Mouse (Mus musculus): ENCODE results near the gene Pds5b. TPM values are rescaled to one million over a fixed set of nuclear protein-coding genes. Genes with fewer than 3 reads are reported as not detected.

Pds5b gene
- polyA plus RNA-seq, 1 experiment = 4.7 TPM

DNA sequence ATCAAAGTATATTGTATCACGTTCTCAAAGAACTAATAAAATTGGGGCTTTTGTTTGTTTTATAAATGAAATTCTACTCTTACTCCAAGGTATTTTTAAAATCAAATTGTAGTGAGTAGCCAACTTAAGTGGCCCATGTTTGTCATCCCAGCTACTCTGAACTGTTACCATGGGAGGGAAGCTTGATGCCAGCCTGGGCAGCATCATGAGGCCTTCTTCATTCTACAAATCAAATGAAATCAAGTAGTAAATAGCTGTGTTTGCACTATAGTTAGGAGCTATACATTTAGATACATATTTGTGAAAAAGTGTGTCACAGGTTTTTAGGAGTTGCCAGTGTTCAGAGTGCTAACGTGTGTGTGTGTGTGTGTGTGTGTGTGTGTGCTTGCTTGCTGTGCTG lies 126.5 kb downstream of the Pds5b start:
- Histone ChIP-seq H3K79me2 (ENCODE audit: control insufficient read depth, insufficient read depth) (no peaks in the 10 kb centered on the region), H3K36me3 (ENCODE audit: control insufficient read depth, insufficient read depth) (peaks cover 19% of the 10 kb centered on the region), H3ac (ENCODE audit: control insufficient read depth, insufficient read length) (no peak overlapping the region), H3K27me3 (ENCODE audit: control insufficient read depth, insufficient read depth, insufficient read length) (no peaks in the 10 kb centered on the region), H3K4me3 (no peak overlapping the region), H3K4me2 (ENCODE audit: low read depth) (no peak overlapping the region)
- TF ChIP-seq E2F4 (IDR thresholded peaks at IDR 0.05; ENCODE audit: insufficient read depth) = no peak

- Histone ChIP-seq H3K27me3 (ENCODE audit: control insufficient read depth, insufficient read depth, insufficient read length) (no peaks in the 10 kb centered on the region), H3K36me3 (ENCODE audit: control insufficient read depth, insufficient read depth) (no peaks in the 10 kb centered on the region), H3ac (ENCODE audit: control insufficient read depth, insufficient read length) (no peak overlapping the region), H3K4me3 (no peak overlapping the region), H3K79me2 (ENCODE audit: control insufficient read depth, insufficient read depth) (no peaks in the 10 kb centered on the region), H3K4me2 (ENCODE audit: low read depth) (no peak overlapping the region)
- TF ChIP-seq E2F4 (IDR thresholded peaks at IDR 0.05; ENCODE audit: insufficient read depth) (no peak), MYOD1 (IDR thresholded peaks at IDR 0.05; ENCODE audit: control insufficient read depth in 1 of 3, insufficient read length in 2 of 3, low read depth in 2 of 3) (no peak), TCF12 (IDR thresholded peaks at IDR 0.05; ENCODE audit: insufficient read depth, poor library complexity, severe bottlenecking) (no peak), CEBPB (IDR thresholded peaks at IDR 0.05; ENCODE audit: insufficient read depth, poor library complexity, severe bottlenecking) (no peak), MAX (IDR thresholded peaks at IDR 0.05; ENCODE audit: low read depth) (no peak)
Observed at GRCm38 (mm10) chr5:150814111-150814990, 140.8 kb downstream of the Pds5b start.

DNA sequence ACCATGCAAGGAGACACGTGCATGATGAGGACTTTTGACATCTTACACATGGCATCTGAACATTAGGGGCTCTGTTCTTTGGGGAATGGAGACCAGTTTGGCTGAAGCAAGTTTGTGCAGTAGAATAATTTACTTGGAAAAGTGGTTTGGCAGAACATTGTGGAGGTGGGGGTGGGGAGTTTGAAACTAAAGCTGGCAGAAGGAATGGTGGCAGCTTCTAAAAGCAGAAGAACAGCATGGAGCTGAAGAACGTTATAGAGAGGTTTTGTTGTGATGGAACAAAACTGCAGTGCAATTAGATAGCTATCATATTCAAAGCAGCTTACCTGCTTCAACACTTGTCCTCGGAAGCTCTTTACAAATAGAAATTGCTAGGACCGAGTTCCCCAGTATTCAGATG lies 141.9 kb downstream of the Pds5b start:
- Histone ChIP-seq H3K27me3 (ENCODE audit: control insufficient read depth, insufficient read depth, insufficient read length) (no peaks in the 10 kb centered on the region), H3K79me2 (ENCODE audit: control insufficient read depth, insufficient read depth) (no peaks in the 10 kb centered on the region), H3K36me3 (ENCODE audit: control insufficient read depth, insufficient read depth) (no peaks in the 10 kb centered on the region), H3K4me2 (ENCODE audit: low read depth) (no peak overlapping the region), H3K4me3 (no peak overlapping the region), H3ac (ENCODE audit: control insufficient read depth, insufficient read length) (no peak overlapping the region)
- TF ChIP-seq CEBPB (IDR thresholded peaks at IDR 0.05; ENCODE audit: insufficient read depth, poor library complexity, severe bottlenecking) (no peak), USF1 (IDR thresholded peaks at IDR 0.05; ENCODE audit: low read depth) (no peak), E2F4 (IDR thresholded peaks at IDR 0.05; ENCODE audit: insufficient read depth) (no peak), TCF3 (IDR thresholded peaks at IDR 0.05; ENCODE audit: insufficient read length, low read depth) (no peak), TCF12 (IDR thresholded peaks at IDR 0.05; ENCODE audit: insufficient read depth, poor library complexity, severe bottlenecking) (no peak), POLR2A (IDR thresholded peaks at IDR 0.05; ENCODE audit: insufficient read length, low read depth) (no peak), REST (IDR thresholded peaks at IDR 0.05; ENCODE audit: insufficient read depth, insufficient read length) (no peak), MAX (IDR thresholded peaks at IDR 0.05; ENCODE audit: low read depth) (no peak), MYOG (IDR thresholded peaks at IDR 0.05; ENCODE audit: control insufficient read depth in 1 of 3, insufficient read depth in 1 of 3, insufficient read length in 2 of 3, low read depth in 2 of 3) (no peak), POLR2AphosphoS2 (IDR thresholded peaks at IDR 0.05; ENCODE audit: insufficient read length, low read depth) (no peak), MYOD1 (IDR thresholded peaks at IDR 0.05; ENCODE audit: control insufficient read depth in 1 of 3, insufficient read length in 2 of 3, low read depth in 2 of 3) (no peak), SRF (IDR thresholded peaks at IDR 0.05; ENCODE audit: control insufficient read depth, insufficient read length, low read depth) (no peak)

DNA sequence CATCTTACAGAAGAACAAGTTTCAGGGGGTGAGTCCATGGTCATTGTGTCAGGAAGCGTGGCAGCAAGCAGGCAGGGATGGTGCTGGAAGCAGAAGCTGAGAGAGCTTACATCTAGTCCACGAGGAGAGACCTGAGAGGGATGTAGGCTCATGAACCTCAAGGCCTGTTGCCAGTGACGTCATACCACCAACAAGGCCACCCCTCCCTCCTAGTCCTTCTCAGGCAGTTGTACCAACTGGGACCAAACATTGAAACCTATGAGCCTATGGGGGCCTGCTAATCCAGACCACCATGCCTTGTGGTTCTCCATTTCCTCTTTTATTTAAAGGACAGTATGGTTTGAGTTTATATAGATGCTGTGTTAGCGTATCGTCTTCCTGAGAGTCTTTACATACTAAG lies 143.2 kb downstream of the Pds5b start:
- Histone ChIP-seq H3K4me3 (no peak overlapping the region), H3ac (ENCODE audit: control insufficient read depth, insufficient read length) (no peak overlapping the region), H3K79me2 (ENCODE audit: control insufficient read depth, insufficient read depth) (no peaks in the 10 kb centered on the region), H3K27me3 (ENCODE audit: control insufficient read depth, insufficient read depth, insufficient read length) (no peaks in the 10 kb centered on the region), H3K4me2 (ENCODE audit: low read depth) (no peak overlapping the region), H3K36me3 (ENCODE audit: control insufficient read depth, insufficient read depth) (no peaks in the 10 kb centered on the region)
- TF ChIP-seq MAX (IDR thresholded peaks at IDR 0.05; ENCODE audit: low read depth) (no peak), MYOG (IDR thresholded peaks at IDR 0.05; ENCODE audit: control insufficient read depth in 1 of 3, insufficient read depth in 1 of 3, insufficient read length in 2 of 3, low read depth in 2 of 3) (no peak), POLR2AphosphoS2 (IDR thresholded peaks at IDR 0.05; ENCODE audit: insufficient read length, low read depth) (no peak), E2F4 (IDR thresholded peaks at IDR 0.05; ENCODE audit: insufficient read depth) (no peak), REST (IDR thresholded peaks at IDR 0.05; ENCODE audit: insufficient read depth, insufficient read length) (no peak), TCF12 (IDR thresholded peaks at IDR 0.05; ENCODE audit: insufficient read depth, poor library complexity, severe bottlenecking) (no peak), USF1 (IDR thresholded peaks at IDR 0.05; ENCODE audit: low read depth) (no peak), SRF (IDR thresholded peaks at IDR 0.05; ENCODE audit: control insufficient read depth, insufficient read length, low read depth) (no peak), POLR2A (IDR thresholded peaks at IDR 0.05; ENCODE audit: insufficient read length, low read depth) (no peak), TCF3 (IDR thresholded peaks at IDR 0.05; ENCODE audit: insufficient read length, low read depth) (no peak), CEBPB (IDR thresholded peaks at IDR 0.05; ENCODE audit: insufficient read depth, poor library complexity, severe bottlenecking) (no peak), MYOD1 (IDR thresholded peaks at IDR 0.05; ENCODE audit: control insufficient read depth in 1 of 3, insufficient read length in 2 of 3, low read depth in 2 of 3) (no peak)

DNA sequence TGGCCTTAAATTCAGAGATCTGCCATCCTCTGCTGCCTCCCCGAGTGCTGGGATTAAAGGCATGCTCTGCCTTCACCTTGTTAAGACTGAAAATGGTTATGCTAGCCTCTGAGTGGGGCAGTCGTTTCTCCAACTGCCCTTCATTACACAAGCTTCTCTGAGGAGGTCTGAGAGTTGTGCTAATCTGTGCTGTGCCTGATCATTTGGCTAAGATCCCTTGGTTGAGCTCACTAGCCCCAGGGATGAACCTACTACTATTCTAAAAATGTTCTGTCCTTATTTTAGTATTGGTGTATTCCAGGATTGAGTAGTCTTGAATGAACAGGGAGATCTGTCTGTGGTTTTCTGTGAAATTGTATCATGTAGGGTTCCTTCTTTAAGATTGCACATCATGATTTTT lies 144.5 kb downstream of the Pds5b start:
- Histone ChIP-seq H3K79me2 (ENCODE audit: control insufficient read depth, insufficient read depth) (no peaks in the 10 kb centered on the region), H3K4me2 (ENCODE audit: low read depth) (no peak overlapping the region), H3K27me3 (ENCODE audit: control insufficient read depth, insufficient read depth, insufficient read length) (no peaks in the 10 kb centered on the region), H3K36me3 (ENCODE audit: control insufficient read depth, insufficient read depth) (no peaks in the 10 kb centered on the region), H3K4me3 (no peak overlapping the region), H3ac (ENCODE audit: control insufficient read depth, insufficient read length) (no peak overlapping the region)
- TF ChIP-seq E2F4 (IDR thresholded peaks at IDR 0.05; ENCODE audit: insufficient read depth) (no peak), CEBPB (IDR thresholded peaks at IDR 0.05; ENCODE audit: insufficient read depth, poor library complexity, severe bottlenecking) (no peak), POLR2AphosphoS2 (IDR thresholded peaks at IDR 0.05; ENCODE audit: insufficient read length, low read depth) (no peak), TCF12 (IDR thresholded peaks at IDR 0.05; ENCODE audit: insufficient read depth, poor library complexity, severe bottlenecking) (no peak), REST (IDR thresholded peaks at IDR 0.05; ENCODE audit: insufficient read depth, insufficient read length) (no peak), TCF3 (IDR thresholded peaks at IDR 0.05; ENCODE audit: insufficient read length, low read depth) (no peak), MYOD1 (IDR thresholded peaks at IDR 0.05; ENCODE audit: control insufficient read depth in 1 of 3, insufficient read length in 2 of 3, low read depth in 2 of 3) (no peak), SRF (IDR thresholded peaks at IDR 0.05; ENCODE audit: control insufficient read depth, insufficient read length, low read depth) (no peak), USF1 (IDR thresholded peaks at IDR 0.05; ENCODE audit: low read depth) (no peak), MYOG (IDR thresholded peaks at IDR 0.05; ENCODE audit: control insufficient read depth in 1 of 3, insufficient read depth in 1 of 3, insufficient read length in 2 of 3, low read depth in 2 of 3) (no peak), MAX (IDR thresholded peaks at IDR 0.05; ENCODE audit: low read depth) (no peak), POLR2A (IDR thresholded peaks at IDR 0.05; ENCODE audit: insufficient read length, low read depth) (no peak)
